Mouse (Mus musculus): ENCODE data around the gene Gprc5c.

The Gprc5c gene

DNA sequence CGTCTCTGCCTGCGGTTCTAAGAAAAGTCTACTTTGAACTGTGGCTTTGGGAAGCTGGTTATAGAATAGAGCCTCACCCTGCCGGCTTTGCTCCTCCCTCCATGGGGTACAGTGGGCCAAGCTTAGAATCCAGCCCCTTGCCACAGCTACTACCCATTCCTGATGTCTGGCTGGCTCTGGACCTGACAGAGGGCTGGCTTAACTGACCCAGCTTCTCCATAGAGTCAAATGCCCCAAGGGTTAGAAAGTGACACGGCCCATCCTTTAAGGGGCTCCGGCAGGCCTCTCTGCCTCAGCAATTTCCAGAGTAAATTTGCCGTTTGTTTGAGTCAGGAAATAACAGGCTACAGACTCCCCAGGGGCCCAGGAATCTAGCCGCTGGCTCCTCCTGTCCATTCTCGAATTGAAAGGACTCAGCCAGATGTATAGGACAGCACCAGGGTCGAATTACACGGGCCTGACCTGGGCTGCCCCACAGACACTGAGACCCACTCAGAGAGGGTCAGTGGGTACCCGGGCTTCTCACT lies 27.7 kb upstream of the Gprc5c start:
- in situ Hi-C loops (cut with MboI; ENCODE audit: low pct_unique_long_range_greater_than_20kb in 1 of 2, low sequenced_read_pairs in 2 of 2, unreplicated experiment in 1 of 2): loop anchor here in 1 of 2 experiments (25.0 kb wide), 1 partner anchor 239 kb away; the partner anchor contains the start of gene Cd300e

DNA sequence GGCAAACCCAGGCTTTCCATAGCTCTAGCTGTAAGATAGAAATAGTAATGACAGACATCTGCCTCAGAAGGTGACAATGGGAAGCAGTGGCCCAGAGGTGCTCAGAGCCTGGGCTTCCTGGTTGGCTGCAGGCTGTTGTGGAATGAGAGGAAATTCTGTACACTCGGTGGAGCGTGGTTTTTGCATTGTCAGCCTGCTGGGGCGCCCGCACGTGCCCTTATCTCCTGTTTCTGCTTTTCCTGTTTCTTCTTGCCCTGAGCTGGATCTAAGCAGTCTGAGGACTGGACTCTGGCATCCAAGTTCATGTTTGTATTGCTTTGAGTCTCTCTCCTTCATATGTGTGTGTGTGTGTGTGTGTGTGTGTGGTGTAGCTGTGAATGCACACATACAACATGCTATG lies 24.3 kb upstream of the Gprc5c start:
- in situ Hi-C loops (cut with MboI; ENCODE audit: low pct_unique_long_range_greater_than_20kb in 1 of 2, low sequenced_read_pairs in 2 of 2, unreplicated experiment in 1 of 2): no loop called here

DNA sequence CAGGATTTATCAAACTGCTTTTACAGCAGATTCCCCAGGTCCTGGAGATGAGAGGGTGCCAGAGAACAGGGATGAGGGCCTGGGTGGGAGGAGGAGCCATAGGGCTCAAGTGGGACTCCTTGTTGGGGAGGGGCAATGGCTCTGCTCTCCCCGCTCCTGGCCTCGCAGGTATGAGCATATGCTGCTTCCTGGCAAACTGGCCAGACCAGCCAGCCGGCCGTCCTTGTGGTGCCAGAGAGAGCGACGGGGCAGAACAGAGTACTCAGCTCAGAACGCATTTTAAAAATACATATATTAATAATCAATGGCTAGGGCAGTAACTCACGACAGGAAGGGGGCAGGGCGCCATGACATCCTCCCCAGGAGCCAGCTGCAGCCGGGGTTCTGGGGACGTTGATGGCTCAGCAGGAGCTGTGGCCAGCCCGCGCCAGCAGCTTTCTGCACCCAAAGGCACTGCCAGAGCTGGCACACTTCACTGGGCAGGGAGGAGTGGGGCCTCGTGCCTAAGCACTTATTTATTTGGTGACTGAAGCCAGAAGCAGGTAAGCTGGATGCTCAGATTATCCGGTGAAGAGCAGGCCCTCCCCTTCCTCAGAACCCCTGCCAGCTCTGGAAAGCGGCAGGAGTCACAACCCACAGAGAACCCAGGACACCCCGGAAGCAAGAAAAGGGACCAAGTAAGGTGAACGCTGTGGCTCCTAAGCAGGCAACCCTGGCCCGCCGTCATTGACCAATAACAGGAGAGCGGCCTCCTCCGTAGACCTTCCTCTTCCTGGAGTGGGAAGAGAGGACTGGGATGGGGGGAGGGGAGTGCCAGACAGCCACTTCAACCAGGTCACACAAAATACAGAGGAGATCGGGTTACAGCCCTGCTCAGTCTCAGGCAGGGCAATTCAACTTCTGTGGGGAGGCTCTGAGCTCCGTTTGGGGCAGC lies 21.2 kb upstream of the Gprc5c start:
- in situ Hi-C loops (cut with MboI; ENCODE audit: low pct_unique_long_range_greater_than_20kb in 1 of 2, low sequenced_read_pairs in 2 of 2, unreplicated experiment in 1 of 2): no loop called here

DNA sequence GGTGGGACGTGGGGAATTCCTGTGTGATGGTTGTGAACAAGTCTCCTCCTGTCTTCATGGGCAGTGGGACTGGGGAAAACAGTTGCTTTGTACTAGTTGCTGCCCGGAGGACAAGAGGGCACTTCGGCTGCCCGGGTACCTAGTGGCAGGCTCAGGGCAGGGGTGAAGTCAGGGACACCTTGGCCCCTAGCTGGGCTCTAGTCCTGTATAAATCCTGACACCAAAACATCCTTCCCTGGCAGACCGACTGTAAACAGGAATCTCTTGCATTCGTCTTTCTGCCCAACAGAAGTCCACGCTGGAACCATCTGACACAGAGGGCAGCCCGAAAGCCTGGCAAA lies 20.5 kb upstream of the Gprc5c start:
- in situ Hi-C loops (cut with MboI; ENCODE audit: low pct_unique_long_range_greater_than_20kb in 1 of 2, low sequenced_read_pairs in 2 of 2, unreplicated experiment in 1 of 2): no loop called here

DNA sequence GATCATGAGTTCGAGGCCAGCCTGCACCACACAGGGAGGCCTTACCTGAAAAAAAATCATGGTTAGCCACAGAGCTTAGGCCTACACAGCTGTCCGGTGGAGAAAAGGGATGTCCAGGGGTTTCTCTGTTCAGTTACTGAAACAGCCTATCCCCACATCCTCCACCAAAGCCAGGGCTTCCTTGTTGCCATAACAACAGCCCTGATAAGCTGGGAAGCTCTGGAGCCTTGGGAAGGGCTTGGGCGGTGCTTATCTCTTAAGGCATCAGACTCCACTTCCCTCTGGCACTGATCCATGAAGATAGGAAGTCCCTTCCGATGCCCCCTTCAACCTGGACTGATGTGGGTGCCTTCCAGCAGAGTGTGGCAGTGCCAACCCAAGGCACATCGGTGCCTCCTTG lies 17.8 kb upstream of the Gprc5c start:
- in situ Hi-C loops (cut with MboI; ENCODE audit: low pct_unique_long_range_greater_than_20kb in 1 of 2, low sequenced_read_pairs in 2 of 2, unreplicated experiment in 1 of 2): no loop called here

DNA sequence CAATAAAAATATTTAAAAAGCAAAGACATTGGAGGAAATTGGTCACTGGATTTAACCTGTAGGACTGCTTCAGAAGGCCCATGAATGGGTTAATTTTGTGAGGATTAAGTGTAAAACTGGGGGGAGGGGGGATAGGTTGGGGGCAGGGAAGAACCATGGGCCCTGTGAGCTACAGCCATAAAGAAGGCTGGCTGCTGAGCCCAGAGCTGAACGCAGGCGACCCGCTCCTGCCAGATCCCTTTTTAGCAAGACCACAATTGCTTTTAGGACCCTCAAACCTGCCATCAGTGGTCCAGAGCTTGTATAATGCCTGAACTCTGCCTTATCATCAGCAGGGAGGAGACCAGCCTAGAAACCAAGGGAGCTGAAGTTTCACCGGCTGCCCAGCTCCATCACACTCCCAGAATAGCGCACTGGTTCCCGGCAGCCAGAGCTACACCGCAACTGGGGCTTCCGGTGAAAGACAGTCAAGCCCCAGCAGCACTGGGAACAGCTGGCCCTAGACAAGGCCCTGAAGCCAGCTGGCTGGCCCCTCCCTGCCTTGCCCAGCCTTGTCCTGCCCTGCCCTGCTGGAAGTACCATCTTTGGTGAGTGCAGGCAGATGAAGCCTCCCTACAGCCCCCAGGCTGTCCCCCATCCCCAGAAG lies 7.0 kb upstream of the Gprc5c start:
- in situ Hi-C loops (cut with MboI; ENCODE audit: low pct_unique_long_range_greater_than_20kb in 1 of 2, low sequenced_read_pairs in 2 of 2, unreplicated experiment in 1 of 2): no loop called here

DNA sequence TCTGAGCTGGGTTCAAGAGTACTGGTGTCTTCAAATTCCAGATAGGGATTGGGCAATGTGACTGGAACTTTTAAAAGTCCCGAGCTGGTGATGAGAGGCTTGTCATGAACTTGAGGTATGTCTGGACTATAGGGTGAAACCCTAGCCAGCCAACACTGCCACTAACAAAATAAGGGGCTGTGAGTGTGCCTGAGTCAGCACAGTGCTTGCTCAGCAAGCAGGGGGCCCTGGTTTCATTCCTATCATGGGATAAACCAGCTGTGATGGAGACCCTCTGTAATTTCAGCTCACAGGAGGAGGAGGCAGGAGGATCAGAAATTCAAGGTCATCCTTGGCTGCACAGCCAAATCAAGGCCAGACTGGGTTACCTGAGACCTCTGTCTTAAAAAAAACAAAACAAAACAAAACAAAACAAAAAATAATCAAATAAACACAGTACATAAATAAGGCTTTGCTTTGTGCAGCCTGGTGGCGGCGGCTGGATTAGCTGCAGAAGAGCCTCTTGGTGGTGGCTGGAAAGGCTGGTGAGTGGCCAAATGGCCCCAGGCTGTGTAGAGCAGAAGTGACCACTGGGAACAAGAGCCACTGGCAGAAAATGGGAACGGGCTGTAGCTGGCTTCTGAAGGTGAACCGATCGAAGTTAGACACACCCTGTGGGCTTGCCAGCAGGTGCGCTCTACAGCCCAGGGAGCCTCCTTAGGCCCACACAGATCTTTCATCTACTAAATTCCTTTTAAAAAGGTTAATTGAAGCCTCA lies 6.3 kb upstream of the Gprc5c start:
- in situ Hi-C loops (cut with MboI; ENCODE audit: low pct_unique_long_range_greater_than_20kb in 1 of 2, low sequenced_read_pairs in 2 of 2, unreplicated experiment in 1 of 2): no loop called here

DNA sequence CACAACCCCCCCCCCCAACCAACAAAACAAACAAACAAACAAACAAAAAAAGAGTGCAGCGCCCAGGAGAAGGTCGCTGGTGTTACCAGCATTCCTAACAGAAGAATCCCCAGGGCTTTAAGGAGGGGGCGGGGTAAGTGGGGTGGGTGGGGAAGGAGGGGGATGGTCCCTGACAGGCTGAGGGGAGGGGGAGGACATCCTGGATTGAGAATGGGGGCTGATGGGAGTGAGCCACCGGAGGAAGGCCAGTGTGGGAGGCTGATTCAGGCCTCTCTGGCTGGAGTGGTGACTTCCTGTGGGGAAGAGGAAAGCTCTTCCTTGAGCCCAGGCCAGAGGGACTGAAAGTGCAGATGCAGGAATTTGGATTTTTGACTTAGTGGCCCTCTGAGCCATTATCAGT lies 4.6 kb upstream of the Gprc5c start:
- in situ Hi-C loops (cut with MboI; ENCODE audit: low pct_unique_long_range_greater_than_20kb in 1 of 2, low sequenced_read_pairs in 2 of 2, unreplicated experiment in 1 of 2): no loop called here

DNA sequence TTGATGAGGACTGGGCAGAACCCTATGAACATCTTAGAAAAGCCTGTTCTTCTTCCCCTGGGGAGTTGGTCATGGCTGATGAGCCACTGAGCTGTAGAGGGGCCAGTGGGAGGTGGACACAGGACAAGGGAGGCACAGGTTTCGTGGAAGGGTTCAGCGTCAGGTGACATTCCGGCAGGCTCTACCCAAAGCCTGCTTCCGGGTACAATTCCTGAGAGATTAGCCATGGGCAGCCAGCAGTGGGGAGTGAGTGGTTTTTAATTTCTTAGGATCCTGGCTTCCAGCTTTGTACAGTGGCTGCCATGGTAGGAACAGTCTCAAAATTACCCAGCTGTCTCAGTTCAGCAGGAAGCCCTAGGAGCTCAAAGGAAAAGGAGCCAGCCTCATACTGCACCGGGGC lies 3.9 kb upstream of the Gprc5c start:
- in situ Hi-C loops (cut with MboI; ENCODE audit: low pct_unique_long_range_greater_than_20kb in 1 of 2, low sequenced_read_pairs in 2 of 2, unreplicated experiment in 1 of 2): no loop called here

DNA sequence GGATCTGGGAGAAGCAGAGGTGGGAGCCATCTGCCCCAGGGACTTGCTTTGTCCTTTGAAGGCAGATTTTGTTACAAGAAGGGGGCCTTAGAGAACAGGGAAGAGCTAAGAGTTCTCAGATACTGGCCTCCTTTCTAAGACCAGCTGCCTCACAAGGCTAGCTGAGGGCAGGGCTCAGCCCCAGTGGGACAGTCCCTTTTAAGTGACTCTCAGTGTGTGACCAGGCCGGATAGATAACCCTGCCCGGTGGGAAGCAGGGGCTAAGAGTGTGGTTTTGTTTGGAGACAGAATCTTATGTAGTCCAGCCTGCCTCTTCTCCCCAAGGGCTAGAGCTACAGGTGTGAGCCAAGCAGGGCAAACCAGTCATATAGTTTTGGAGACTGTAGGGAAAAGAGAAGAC lies 1.4 kb upstream of the Gprc5c start:
- in situ Hi-C loops (cut with MboI; ENCODE audit: low pct_unique_long_range_greater_than_20kb in 1 of 2, low sequenced_read_pairs in 2 of 2, unreplicated experiment in 1 of 2): no loop called here

DNA sequence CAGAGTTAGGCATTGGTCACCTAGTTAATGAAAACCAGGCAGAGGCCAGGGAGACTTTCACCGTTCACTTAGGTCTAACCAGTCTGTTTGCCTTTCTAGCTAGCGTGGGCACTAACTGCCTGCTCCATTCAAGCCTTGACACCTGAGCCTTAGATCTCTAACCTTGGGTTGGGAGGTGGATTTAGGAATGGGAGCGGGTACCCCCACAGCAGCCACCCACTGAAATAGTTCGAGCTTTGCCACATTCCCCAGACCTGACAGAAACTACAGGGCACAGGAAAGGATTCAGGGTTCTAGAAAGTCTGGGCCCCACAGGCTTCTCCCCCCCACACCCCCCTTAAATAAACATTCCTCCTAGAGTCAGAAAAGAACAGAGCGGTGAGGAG lies 893 bp upstream of the Gprc5c start:
- in situ Hi-C loops (cut with MboI; ENCODE audit: low pct_unique_long_range_greater_than_20kb in 1 of 2, low sequenced_read_pairs in 2 of 2, unreplicated experiment in 1 of 2): no loop called here

DNA sequence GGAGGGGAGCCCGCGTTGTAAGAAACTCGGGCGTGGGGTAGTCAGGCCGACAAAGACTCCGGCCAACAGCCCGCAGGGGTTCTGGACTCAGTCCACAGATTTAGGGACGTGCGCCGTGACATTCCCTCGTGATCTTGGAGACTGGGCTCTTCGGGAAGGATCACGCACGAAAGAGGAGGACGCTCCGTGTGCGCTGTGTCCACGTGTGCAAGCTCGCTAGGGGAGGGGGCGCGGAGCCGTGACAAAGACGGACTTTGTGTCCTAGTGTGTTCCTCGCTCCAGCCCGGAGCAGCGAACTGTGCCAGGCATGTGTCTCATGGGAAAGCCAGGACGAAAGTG lies 286 bp downstream of the Gprc5c start:
- in situ Hi-C loops (cut with MboI; ENCODE audit: low pct_unique_long_range_greater_than_20kb in 1 of 2, low sequenced_read_pairs in 2 of 2, unreplicated experiment in 1 of 2): no loop called here

DNA sequence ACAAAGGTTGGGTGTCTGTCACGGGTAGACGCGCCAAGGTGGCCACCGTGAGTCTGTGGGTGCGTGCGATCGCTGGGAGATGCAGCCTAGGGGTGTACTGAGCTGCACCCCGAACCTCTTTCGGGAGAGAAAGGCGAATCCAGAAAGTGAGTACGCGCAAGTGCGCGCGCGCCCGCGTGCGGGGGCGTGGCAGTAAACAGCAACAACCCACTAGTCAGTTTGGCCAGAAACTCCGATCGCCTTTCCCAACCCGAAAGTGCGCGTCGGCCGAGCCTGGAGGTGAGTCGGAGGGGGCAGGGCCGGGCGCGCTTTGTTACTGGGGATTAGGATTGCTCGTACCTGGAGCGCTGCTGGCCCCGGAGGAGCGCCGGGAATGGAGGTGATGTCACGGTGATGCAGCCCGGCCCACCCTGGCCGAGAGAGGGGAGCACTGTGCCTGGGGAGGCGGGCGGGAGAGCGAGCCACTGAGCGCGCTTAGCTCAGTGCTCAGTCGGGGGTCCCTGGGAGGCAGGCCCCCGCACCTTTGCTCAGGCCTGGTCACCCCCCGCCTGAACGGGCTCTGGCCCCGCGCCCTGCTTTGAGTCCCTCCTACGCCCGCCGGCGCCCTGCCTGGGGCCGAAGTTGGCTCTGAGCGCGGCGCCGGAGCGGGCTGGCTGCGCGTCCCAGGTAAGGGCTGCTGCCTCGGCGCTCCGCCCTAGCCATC lies 807 bp downstream of the Gprc5c start:
- in situ Hi-C loops (cut with MboI; ENCODE audit: low pct_unique_long_range_greater_than_20kb in 1 of 2, low sequenced_read_pairs in 2 of 2, unreplicated experiment in 1 of 2): no loop called here

DNA sequence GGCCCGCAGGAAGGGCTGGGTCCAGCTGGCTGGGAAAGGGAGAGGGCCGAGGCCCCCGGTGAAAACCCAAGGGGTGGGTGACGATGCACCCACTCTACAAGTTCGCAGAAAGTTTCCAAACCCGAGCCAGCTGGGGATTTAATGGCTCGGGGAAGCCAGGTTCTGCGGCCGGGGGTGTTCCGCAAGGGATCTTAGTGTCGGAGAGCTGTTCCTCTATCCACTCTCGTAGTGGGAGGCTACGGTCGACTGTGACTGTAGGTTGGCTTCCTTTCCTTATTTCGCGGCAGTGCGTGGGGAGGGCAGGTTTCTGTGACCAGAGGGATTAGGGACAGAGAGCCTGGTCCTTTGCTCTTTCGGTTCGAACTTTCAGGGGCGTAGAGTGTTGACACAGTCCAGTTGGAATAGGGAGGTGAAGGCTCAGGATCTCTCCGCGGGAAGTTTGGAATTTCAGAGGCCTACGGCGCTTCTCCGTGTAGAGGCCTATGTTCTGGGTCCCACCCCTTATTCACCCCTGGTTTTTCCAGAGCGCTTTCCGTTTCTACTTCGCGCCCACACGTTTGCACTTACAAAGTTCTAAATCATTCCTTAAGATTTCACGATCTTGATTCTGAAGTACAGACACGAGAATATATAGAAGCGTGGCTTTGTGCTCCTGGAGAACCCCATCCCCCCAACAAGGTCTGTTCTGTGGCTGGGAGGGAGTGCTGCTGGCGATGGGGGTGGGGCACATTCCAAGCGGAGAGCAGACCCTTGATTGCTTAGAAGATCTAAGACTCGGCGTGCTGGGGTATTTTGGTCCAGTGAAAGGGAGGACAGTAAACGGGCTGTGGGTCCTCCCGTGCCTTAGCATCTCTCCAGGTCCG lies 1.6 kb downstream of the Gprc5c start:
- in situ Hi-C loops (cut with MboI; ENCODE audit: low pct_unique_long_range_greater_than_20kb in 1 of 2, low sequenced_read_pairs in 2 of 2, unreplicated experiment in 1 of 2): no loop called here

DNA sequence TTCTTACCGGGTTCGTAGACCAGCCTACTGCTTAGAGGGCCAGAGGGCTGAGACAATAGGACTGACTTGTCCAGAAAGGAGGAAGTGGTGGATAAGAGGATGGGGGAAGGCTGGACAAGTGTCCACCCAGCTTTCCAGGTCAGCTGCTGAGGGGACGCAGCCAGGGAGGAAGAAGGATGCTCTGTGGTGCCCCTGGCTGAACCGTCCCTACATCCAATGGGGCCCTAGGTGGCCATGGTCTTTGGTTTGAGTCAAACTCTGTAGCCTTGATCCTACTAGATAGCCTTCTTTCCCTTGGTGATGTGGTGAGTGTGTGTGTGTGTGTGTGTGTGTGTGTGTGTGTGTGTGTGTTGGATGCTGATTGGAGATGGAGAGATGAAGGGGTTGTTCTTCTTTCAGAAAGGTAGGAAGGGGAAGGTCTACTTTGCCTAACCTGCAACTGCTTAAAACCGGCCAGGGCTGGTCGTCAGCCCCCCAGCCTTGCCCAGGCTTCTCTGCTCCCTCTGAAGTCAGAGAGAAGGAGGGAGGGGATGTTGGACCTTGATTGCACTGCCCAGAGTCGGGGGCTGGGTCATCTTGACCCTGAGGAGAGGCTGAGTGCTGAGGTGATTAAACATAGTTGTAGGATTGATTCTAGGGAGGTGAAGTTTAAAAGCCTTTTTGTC lies 2.4 kb downstream of the Gprc5c start:
- in situ Hi-C loops (cut with MboI; ENCODE audit: low pct_unique_long_range_greater_than_20kb in 1 of 2, low sequenced_read_pairs in 2 of 2, unreplicated experiment in 1 of 2): no loop called here

DNA sequence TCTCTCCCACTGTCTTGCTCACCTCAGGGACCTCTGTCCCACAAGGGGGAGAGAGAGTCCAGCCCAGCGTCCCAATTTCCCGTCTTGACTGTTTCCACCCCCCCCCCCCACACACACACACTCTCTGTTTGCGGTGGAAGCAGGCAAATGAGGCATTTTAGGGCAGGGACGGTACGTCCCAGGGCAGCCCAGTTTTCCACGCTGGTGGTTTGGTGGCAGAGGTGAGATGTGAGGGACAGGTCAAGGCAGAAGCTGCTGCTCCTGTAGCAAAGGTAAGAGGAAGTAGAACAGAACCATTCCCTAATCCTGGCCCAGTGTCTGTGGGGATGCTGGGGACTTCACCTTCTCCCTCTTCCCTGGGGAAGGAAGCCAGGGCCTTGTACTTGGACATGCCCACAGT lies 3.6 kb downstream of the Gprc5c start:
- in situ Hi-C loops (cut with MboI; ENCODE audit: low pct_unique_long_range_greater_than_20kb in 1 of 2, low sequenced_read_pairs in 2 of 2, unreplicated experiment in 1 of 2): no loop called here

DNA sequence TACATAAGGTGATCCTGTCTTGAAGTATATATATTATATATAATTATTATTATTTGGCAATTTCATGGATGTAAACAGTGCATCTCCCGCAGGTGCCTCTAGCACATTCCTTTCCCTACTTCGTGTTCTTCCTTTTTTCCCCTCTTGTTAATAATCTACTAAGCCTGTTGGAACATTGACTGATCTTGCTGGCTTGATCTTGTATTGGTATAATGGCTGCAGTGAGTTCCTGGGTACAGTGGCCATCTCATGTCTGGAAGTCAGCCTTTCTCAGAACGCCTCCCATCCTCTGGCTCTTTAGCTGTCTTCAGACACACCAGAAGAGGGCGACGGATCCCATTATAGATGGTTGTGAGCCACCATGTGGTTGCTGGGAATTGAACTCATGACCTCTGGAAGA lies 5.2 kb downstream of the Gprc5c start:
- in situ Hi-C loops (cut with MboI; ENCODE audit: low pct_unique_long_range_greater_than_20kb in 1 of 2, low sequenced_read_pairs in 2 of 2, unreplicated experiment in 1 of 2): loop anchor here in 1 of 2 experiments (5.0 kb wide), 1 partner anchor 39 kb away; no protein-coding TSS in a partner anchor
